Mouse (Mus musculus) ES-Bruce4 (cell line): ENCODE measurements around the gene Skida1. TPM values are rescaled to one million over a fixed set of nuclear protein-coding genes. Genes with fewer than 3 reads are reported as not detected.

ENCODE experiments used
- H3K27ac ChIP-seq: 2 replicates; pipeline ENCODE4 v1.5.1; 2012; ENCODE audit warnings: low read length, inconsistent platforms; ENCODE audit not compliant: insufficient read depth
- H3K27me3 ChIP-seq: 2 replicates; pipeline ENCODE4 v1.6.1; 2012; ENCODE audit warnings: mild to moderate bottlenecking, low read length, inconsistent platforms; ENCODE audit not compliant: control insufficient read depth, poor library complexity, insufficient read depth, severe bottlenecking
- H3K36me3 ChIP-seq: 2 replicates; pipeline ENCODE4 v1.6.1; 2012; ENCODE audit warnings: inconsistent platforms, mild to moderate bottlenecking, low read length, moderate library complexity; ENCODE audit not compliant: control insufficient read depth, poor library complexity, insufficient read depth, severe bottlenecking
- H3K4me1 ChIP-seq: one replicate; pipeline ENCODE4 v1.8.1; 2011; ENCODE audit warnings: low read length; ENCODE audit not compliant: control insufficient read depth, insufficient read depth
- H3K4me3 ChIP-seq: 2 replicates; pipeline ENCODE4 v1.5.1; 2011; ENCODE audit warnings: low read depth, mild to moderate bottlenecking, low read length
- H3K9ac ChIP-seq: 2 replicates; pipeline ENCODE4 v1.6.1; 2012; ENCODE audit warnings: low read depth, mild to moderate bottlenecking, inconsistent platforms; ENCODE audit not compliant: poor library complexity, severe bottlenecking
- H3K9me3 ChIP-seq: replicated peaks from 2 replicates; pipeline ENCODE4 v1.6.1; 2012; ENCODE audit warnings: mild to moderate bottlenecking, low read length, inconsistent platforms; ENCODE audit not compliant: control insufficient read depth, poor library complexity, insufficient read depth, severe bottlenecking
- CTCF ChIP-seq: IDR thresholded peaks from one replicate; pipeline ENCODE4 v1.8.1; 2011; ENCODE audit warnings: low read depth, low read length
- EP300 ChIP-seq: IDR thresholded peaks from 2 replicates; pipeline ENCODE4 v1.6.1; 2011; ENCODE audit warnings: low read depth, low read length; ENCODE audit not compliant: insufficient read depth
- POLR2A ChIP-seq: IDR thresholded peaks from one replicate; pipeline ENCODE4 v1.8.1; 2011; ENCODE audit warnings: low read length; ENCODE audit not compliant: insufficient read depth
- polyA plus RNA-seq: library from polyadenylated mRNA; stranded (reverse); fragments of >200 nt; gene quantifications from 2 replicates; pipeline ENCODE4 v1.2.4, GENCODE M21; 2011; ENCODE audit warnings: low read depth; ENCODE audit not compliant: missing spikeins, insufficient read depth, insufficient read length

Gene Skida1
- polyA plus RNA-seq, 1 experiment = 0.79 TPM

- Histone ChIP-seq H3K27ac (no peak overlapping the region), H3K4me1 (peaks cover 4% of the 10 kb centered on the region), H3K9ac (no peak overlapping the region), H3K27me3 (no peaks in the 10 kb centered on the region), H3K9me3 (no peaks in the 10 kb centered on the region), H3K36me3 (no peaks in the 10 kb centered on the region), H3K4me3 (no peak overlapping the region)
- TF ChIP-seq EP300 = no peak
- TF ChIP-seq POLR2A = no peak
- no peak for TF ChIP-seq CTCF
Measured at GRCm38 (mm10) chr2:18002306-18002705, 46.5 kb downstream of the Skida1 start.

GRCm38 (mm10) chr2:17996858-17997257 lies 52.0 kb downstream of the Skida1 start, which contains the start of gene H2al2a:
TSS of gene H2al2a (minus strand) at chr2:17996958.
- Histone ChIP-seq H3K4me1 (no peaks in the 10 kb centered on the region), H3K9me3 (no peaks in the 10 kb centered on the region), H3K9ac (no peak within 1 kb of the TSS), H3K27ac (no peak within 1 kb of the TSS), H3K4me3 (no peak within 1 kb of the TSS), H3K36me3 (no peaks in the 10 kb centered on the region), H3K27me3 (no peaks in the 10 kb centered on the region)
- TF ChIP-seq EP300 (no peak), CTCF (no peak), POLR2A (no peak)

Other genes starting within 250 kb of the Skida1 start
- not detected in 2 replicates for gene H2al2a, start 52.1 kb downstream of the Skida1 start, polyA plus RNA-seq
- 0.31 and 0.67 TPM in 2 replicates for gene A930004D18Rik, start 11.3 kb downstream of the Skida1 start, polyA plus RNA-seq
- gene Mllt10, start 6.2 kb upstream of the Skida1 start, polyA plus RNA-seq = 69.6 and 78.9 TPM in 2 replicates